Mouse (Mus musculus) midbrain, embryonic 11.5 days (tissue): ENCODE results near the gene Echdc2. TPM values are rescaled to one million over a fixed set of nuclear protein-coding genes. Genes with fewer than 3 reads are reported as not detected.
"Not testable (repeated sequence)": the region's sequence is repeated elsewhere in the genome, so short reads cannot be mapped to it uniquely, and the experiment has no call there.

Experiments
- ATAC-seq: fragments of 200-750 bp; cut with Nextera tagmentation; 2 replicates; pipeline ENCODE4 v1.8.0; 2017; ENCODE audit warnings: moderate TSS enrichment, moderate library complexity; ENCODE audit not compliant: low FRiP score
- DNase-seq: peaks from one replicate; pipeline ENCODE4 v3.0.0; 2015; ENCODE audit warnings: low spot score; ENCODE audit errors: missing footprints
- H3K27ac ChIP-seq: fragments of 300-500 bp; sonication (generic); 2 replicates; pipeline ENCODE4 v1.5.1; 2014; ENCODE audit warnings: low read depth, low read length
- H3K27me3 ChIP-seq: fragments of 300-500 bp; sonication (generic); 2 replicates; pipeline ENCODE4 v1.6.1; 2014; ENCODE audit warnings: mild to moderate bottlenecking, low read length, moderate library complexity, mixed read lengths; ENCODE audit not compliant: control insufficient read depth, insufficient read depth
- H3K36me3 ChIP-seq: fragments of 300-500 bp; sonication (generic); 2 replicates; pipeline ENCODE4 v1.6.1; 2014; ENCODE audit warnings: mild to moderate bottlenecking, low read length, moderate library complexity, mixed read lengths; ENCODE audit not compliant: control insufficient read depth, insufficient read depth
- H3K4me1 ChIP-seq: fragments of 300-500 bp; sonication (generic); 2 replicates; pipeline ENCODE4 v1.6.1; 2014; ENCODE audit warnings: low read length; ENCODE audit not compliant: control insufficient read depth, insufficient read depth
- H3K4me2 ChIP-seq: fragments of 300-500 bp; sonication (generic); 2 replicates; pipeline ENCODE4 v1.6.1; 2014; ENCODE audit warnings: mild to moderate bottlenecking, moderate library complexity
- H3K4me3 ChIP-seq: fragments of 300-500 bp; sonication (generic); 2 replicates; pipeline ENCODE4 v1.5.1; 2014; ENCODE audit warnings: low read depth, low read length
- H3K9ac ChIP-seq: fragments of 300-500 bp; sonication (generic); 2 replicates; pipeline ENCODE4 v1.6.1; 2014; ENCODE audit warnings: low read length
- H3K9me3 ChIP-seq: fragments of 300-500 bp; sonication (generic); 2 replicates; pipeline ENCODE4 v1.6.1; 2016; ENCODE audit warnings: low read length; ENCODE audit not compliant: control insufficient read depth
- WGBS: fragments of 180-500 bp; shearing (Covaris S2); extraction: QIAGEN DNeasy Blood & Tissue Kit; methylation state at CpG from one replicate; pipeline ENCODE4 v1.1.7; 2014; 5-methylcytosine and 5-hydroxymethylcytosine counted together
- polyA plus RNA-seq: library from polyadenylated mRNA; unstranded; fragments of >200 nt; fragmentation: Nextera tagmentation; extraction: Ambion mirVana; gene quantifications from 2 replicates; pipeline ENCODE4 v1.2.1, GENCODE M21; 2014

The Echdc2 gene
- polyA plus RNA-seq, 1 experiment from 2014 or later: 11.7 TPM

GRCm38 (mm10) chr4:108136938-108137337, 28.3 kb upstream of the Echdc2 start:
- DNase-seq: no peak
- Histone ChIP-seq H3K36me3 (no peaks in the 10 kb centered on the region), H3K4me1 (no peaks in the 10 kb centered on the region), H3K9me3 (no peaks in the 10 kb centered on the region), H3K4me2 (no peak overlapping the region), H3K27me3 (no peaks in the 10 kb centered on the region), H3K4me3 (no peak overlapping the region), H3K9ac (no peak overlapping the region), H3K27ac (no peak overlapping the region)
- 92% methylated on average over 5 of the region's 5 CpGs for WGBS
- no peak for ATAC-seq

- H3K4me2 ChIP-seq, H3K4me1 ChIP-seq, H3K9ac ChIP-seq, H3K27ac ChIP-seq, ATAC-seq, H3K4me3 ChIP-seq, DNase-seq, H3K27me3 ChIP-seq, H3K36me3 ChIP-seq, H3K9me3 ChIP-seq: not testable (repeated sequence)
- 93% methylated on average over 2 of the region's 2 CpGs for WGBS
These were observed 22.1 kb upstream of the Echdc2 start for GRCm38 (mm10) chr4:108143178-108143577.

DNA sequence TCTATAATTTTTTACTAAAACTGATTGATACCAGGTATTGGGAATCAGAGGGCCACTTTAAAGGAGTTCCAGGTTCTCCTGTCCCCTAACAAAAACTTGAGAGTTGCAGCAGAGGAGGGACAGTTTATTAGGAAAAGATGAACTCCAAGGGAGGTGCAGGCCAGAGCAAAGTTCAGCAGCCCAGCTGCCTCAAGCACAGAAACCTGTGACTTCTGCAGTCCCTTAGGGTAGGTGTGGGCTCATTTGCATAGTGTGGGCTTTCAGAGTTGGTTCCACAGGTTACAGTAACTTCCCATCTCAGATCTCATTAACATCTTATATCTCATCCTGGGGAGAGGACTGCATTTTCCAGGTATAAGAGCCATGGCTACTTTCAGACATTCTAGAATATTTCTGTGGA, 21.5 kb upstream of the Echdc2 start:
- no peak overlapping the region for H3K27ac ChIP-seq
- H3K9me3 ChIP-seq: no peaks in the 10 kb centered on the region
- H3K27me3 ChIP-seq: no peaks in the 10 kb centered on the region
- H3K4me3 ChIP-seq: no peak overlapping the region
- DNase-seq (no peak), ATAC-seq (no peak)
- no peaks in the 10 kb centered on the region for H3K4me1 ChIP-seq
- H3K9ac ChIP-seq: no peak overlapping the region
- H3K36me3 ChIP-seq: no peaks in the 10 kb centered on the region
- no peak overlapping the region for H3K4me2 ChIP-seq

GRCm38 (mm10) chr4:108144880-108145279, 20.4 kb upstream of the Echdc2 start, which contains the start of gene Scp2:
Gene Scp2, minus strand, starts transcription at chr4:108144998.
- 92% methylated on average over 1 of the region's 1 CpGs for WGBS
- H3K9me3 ChIP-seq: no peaks in the 10 kb centered on the region
- H3K4me2 ChIP-seq: no peak within 1 kb of the TSS
- H3K4me3 ChIP-seq: no peak within 1 kb of the TSS
- no peak within 1 kb of the TSS for H3K27ac ChIP-seq
- ATAC-seq (no peak), DNase-seq (no peak)
- H3K36me3 ChIP-seq: no peaks in the 10 kb centered on the region
- no peak within 1 kb of the TSS for H3K9ac ChIP-seq
- no peaks in the 10 kb centered on the region for H3K27me3 ChIP-seq
- no peaks in the 10 kb centered on the region for H3K4me1 ChIP-seq

DNA sequence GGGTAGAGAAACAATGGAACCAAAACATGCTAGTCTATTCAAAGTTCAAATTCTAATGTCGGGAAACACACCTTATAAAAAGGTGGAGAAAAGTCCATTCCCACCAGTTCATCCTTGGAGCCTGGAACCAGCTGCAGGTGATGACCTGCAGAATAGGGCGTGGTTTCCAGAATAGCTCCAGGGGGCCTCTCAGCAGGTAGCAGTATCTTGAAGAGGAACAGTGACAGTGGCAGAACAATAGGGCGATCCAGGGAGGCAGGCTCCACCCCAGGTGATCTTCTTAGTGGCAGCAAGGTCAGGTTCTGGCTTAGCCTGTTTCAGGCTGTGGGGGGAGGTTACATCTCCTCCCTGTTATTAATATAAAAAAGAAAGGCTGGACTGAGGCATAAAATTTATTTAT, 19.7 kb upstream of the Echdc2 start:
- H3K9me3 ChIP-seq, ATAC-seq, H3K27ac ChIP-seq, H3K4me1 ChIP-seq, DNase-seq, H3K4me3 ChIP-seq, H3K9ac ChIP-seq, H3K36me3 ChIP-seq, H3K4me2 ChIP-seq, H3K27me3 ChIP-seq: not testable (repeated sequence)
- 38% methylated on average over 3 of the region's 3 CpGs for WGBS

DNA sequence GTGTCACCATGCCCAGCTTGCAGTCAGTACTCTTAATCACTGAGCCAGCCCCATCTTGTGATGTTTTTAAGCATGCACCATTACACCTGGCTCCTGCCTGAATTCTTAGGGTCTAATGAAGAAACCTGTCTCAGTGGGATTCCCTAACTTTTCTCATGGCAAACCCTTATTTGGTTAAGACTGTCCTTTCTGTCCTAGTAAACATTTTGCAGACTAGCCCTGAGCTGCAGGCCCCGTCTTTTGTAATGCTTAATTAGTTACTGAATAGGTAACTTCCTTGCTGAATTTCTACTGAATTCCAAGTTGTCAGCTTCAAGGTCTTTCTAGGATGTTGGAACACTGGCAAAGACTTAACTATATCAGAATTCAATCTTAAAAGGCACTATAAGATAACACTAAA, 10.1 kb upstream of the Echdc2 start:
- not testable (repeated sequence) for DNase-seq, H3K4me3 ChIP-seq, H3K9me3 ChIP-seq, ATAC-seq, H3K27me3 ChIP-seq, H3K4me2 ChIP-seq, H3K27ac ChIP-seq, H3K9ac ChIP-seq, H3K4me1 ChIP-seq, H3K36me3 ChIP-seq
- 63% methylated on average over 1 of the region's 1 CpGs for WGBS

DNA sequence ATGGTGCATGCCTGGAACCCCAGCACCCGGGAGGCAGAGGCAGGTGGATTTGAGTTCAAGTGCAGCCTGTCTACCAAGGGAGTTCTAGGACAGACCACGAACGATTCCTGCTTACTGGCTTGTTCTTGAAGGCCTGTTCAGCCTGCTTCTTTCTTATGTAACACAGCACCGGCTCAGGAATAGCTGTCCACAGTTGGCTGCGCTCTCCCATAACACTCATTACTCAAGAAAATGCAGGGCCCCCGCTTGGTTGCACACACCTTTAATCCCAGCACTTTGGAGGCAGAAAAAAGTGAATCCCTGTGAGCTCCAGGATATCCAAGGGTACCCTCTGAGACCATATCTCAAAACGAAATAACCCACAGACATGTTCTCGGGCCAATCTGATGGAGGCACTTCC, 3.3 kb upstream of the Echdc2 start:
- Histone ChIP-seq H3K4me2 (no peak overlapping the region), H3K9ac (no peak overlapping the region), H3K36me3 (no peaks in the 10 kb centered on the region), H3K9me3 (no peaks in the 10 kb centered on the region), H3K27me3 (no peaks in the 10 kb centered on the region; the same call in 1 of the 2 replicates), H3K27ac (no peak overlapping the region), H3K4me1 (peaks cover 2% of the 10 kb centered on the region; the same call in 1 of the 2 replicates), H3K4me3 (no peak overlapping the region)
- 93% methylated on average over 8 of the region's 8 CpGs for WGBS
- no peak for ATAC-seq
- DNase-seq: no peak

DNA sequence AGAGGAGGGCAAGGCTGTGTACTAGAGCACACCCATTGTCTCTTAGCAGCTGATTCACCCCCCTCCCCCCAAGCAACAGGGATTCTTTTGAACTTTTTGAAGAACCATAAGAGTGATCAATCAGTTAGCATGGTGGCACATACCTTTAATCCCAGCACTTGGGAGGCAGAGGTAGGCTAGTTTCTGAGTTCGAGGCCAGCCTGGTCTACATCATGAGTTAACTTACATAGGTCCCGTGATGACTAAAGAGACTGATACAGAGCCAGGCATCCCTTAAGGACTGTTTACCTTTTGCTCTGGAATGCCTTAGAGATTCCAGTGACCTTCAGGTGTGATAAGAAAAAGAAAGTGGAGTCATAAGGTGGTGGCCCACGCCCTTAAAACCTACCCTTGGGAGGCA, 1.9 kb upstream of the Echdc2 start:
- no peak overlapping the region for H3K4me2 ChIP-seq
- H3K9me3 ChIP-seq: no peaks in the 10 kb centered on the region
- no peak overlapping the region for H3K27ac ChIP-seq
- ATAC-seq (no peak), DNase-seq (no peak)
- no peak overlapping the region for H3K4me3 ChIP-seq
- 89% methylated on average over 3 of the region's 3 CpGs for WGBS
- no peaks in the 10 kb centered on the region for H3K36me3 ChIP-seq
- no peak overlapping the region for H3K9ac ChIP-seq
- H3K4me1 ChIP-seq: peaks cover 2% of the 10 kb centered on the region; the same call in 1 of the 2 replicates
- H3K27me3 ChIP-seq: no peaks in the 10 kb centered on the region; the same call in 1 of the 2 replicates

- no peak for ATAC-seq
- H3K27me3 ChIP-seq: no peaks in the 10 kb centered on the region; the same call in 1 of the 2 replicates
- H3K4me1 ChIP-seq: peaks cover 2% of the 10 kb centered on the region; the same call in 1 of the 2 replicates
- DNase-seq: no peak
- H3K36me3 ChIP-seq: no peaks in the 10 kb centered on the region
- no peak overlapping the region for H3K9ac ChIP-seq
- no peak overlapping the region for H3K4me2 ChIP-seq
- no peaks in the 10 kb centered on the region for H3K9me3 ChIP-seq
- WGBS: 85% methylated on average over 4 of the region's 4 CpGs
- H3K4me3 ChIP-seq: no peak overlapping the region
- H3K27ac ChIP-seq: no peak overlapping the region
These were observed 1.6 kb downstream of the Echdc2 start for GRCm38 (mm10) chr4:108166874-108167273.

DNA sequence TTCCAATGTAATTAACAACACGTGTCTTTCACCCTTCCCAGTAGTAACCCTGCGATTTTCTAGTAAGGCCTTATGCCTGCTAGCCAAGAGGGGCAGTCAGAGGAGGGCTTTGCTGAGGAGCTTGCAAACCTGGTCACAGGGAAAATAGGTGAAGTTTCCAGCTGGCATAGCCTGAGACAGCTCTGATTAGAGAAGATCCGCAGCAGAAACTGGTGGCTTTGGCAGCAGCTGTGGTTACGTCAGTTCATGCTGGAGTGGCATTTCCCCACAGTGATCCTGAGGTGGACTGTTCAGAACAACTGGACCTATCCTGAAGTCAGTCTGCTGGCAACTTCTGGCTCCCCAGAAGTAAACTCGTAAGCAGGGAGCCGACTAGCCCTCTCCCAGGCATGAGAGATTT, 2.8 kb downstream of the Echdc2 start:
- H3K36me3 ChIP-seq: no peaks in the 10 kb centered on the region
- DNase-seq: no peak
- 79% methylated on average over 6 of the region's 6 CpGs for WGBS
- H3K4me2 ChIP-seq: no peak overlapping the region
- no peaks in the 10 kb centered on the region; the same call in 1 of the 2 replicates for H3K27me3 ChIP-seq
- H3K4me3 ChIP-seq: no peak overlapping the region
- peaks cover 2% of the 10 kb centered on the region; the same call in 1 of the 2 replicates for H3K4me1 ChIP-seq
- no peaks in the 10 kb centered on the region for H3K9me3 ChIP-seq
- no peak overlapping the region for H3K9ac ChIP-seq
- ATAC-seq: no peak
- no peak overlapping the region for H3K27ac ChIP-seq
